Mouse (Mus musculus) stomach, embryonic 14.5 days (tissue): ENCODE measurements around the gene Maml1. TPM values are rescaled to one million over a fixed set of nuclear protein-coding genes. Genes with fewer than 3 reads are reported as not detected.

Source experiments
- ATAC-seq: fragments of 200-750 bp; cut with Nextera tagmentation; 2 replicates; pipeline ENCODE4 v1.8.0; 2017; ENCODE audit warnings: low read depth, moderate TSS enrichment; ENCODE audit not compliant: insufficient number of reproducible peaks, insufficient read depth, low FRiP score
- H3K27ac ChIP-seq: fragments of 300-500 bp; sonication (generic); 2 replicates; pipeline ENCODE4 v1.5.1; 2014; ENCODE audit warnings: mild to moderate bottlenecking, low read length, moderate library complexity, mixed read lengths
- H3K27me3 ChIP-seq: fragments of 300-500 bp; sonication (generic); 2 replicates; pipeline ENCODE4 v1.6.1; 2014; ENCODE audit warnings: low read length, control low read depth, mixed read lengths; ENCODE audit not compliant: control insufficient read depth, insufficient read depth
- H3K36me3 ChIP-seq: fragments of 300-500 bp; sonication (generic); 2 replicates; pipeline ENCODE4 v1.6.1; 2014; ENCODE audit warnings: mild to moderate bottlenecking, control low read depth, low read length, moderate library complexity, mixed read lengths; ENCODE audit not compliant: control insufficient read depth, insufficient read depth
- H3K4me1 ChIP-seq: fragments of 300-500 bp; sonication (generic); 2 replicates; pipeline ENCODE4 v1.6.1; 2014; ENCODE audit warnings: low read length, control low read depth, mixed read lengths; ENCODE audit not compliant: control insufficient read depth, insufficient read depth
- H3K4me2 ChIP-seq: fragments of 300-500 bp; sonication (generic); replicated peaks from 2 replicates; pipeline ENCODE4 v1.6.1; 2014; ENCODE audit warnings: low read depth, low read length, control low read depth
- H3K4me3 ChIP-seq: fragments of 300-500 bp; sonication (generic); 2 replicates; pipeline ENCODE4 v1.5.1; 2014; ENCODE audit warnings: low read depth, low read length, control low read depth
- H3K9ac ChIP-seq: fragments of 300-500 bp; sonication (generic); replicated peaks from 2 replicates; pipeline ENCODE4 v1.6.1; 2014; ENCODE audit warnings: low read depth, mild to moderate bottlenecking, control low read depth, low read length, moderate library complexity, mixed read lengths
- H3K9me3 ChIP-seq: fragments of 300-500 bp; sonication (generic); 2 replicates; pipeline ENCODE4 v1.6.1; 2016; ENCODE audit warnings: low read depth, low read length, control low read depth; ENCODE audit not compliant: control insufficient read depth
- WGBS: fragments of 180-500 bp; shearing (Covaris S2); extraction: QIAGEN DNeasy Blood & Tissue Kit; methylation state at CpG from one replicate; pipeline ENCODE4 v1.1.7; 2014; 5-methylcytosine and 5-hydroxymethylcytosine counted together
- microRNA-seq: library from miRNA; unstranded; fragments of <30 nt; microRNA quantifications from one replicate; pipeline ENCODE4, GENCODE M21; 2016
- polyA plus RNA-seq: library from polyadenylated mRNA; unstranded; fragments of >200 nt; fragmentation: Nextera tagmentation; extraction: Ambion mirVana; gene quantifications from 2 replicates; pipeline ENCODE4 v1.2.1, GENCODE M21; 2014

The Maml1 gene
- polyA plus RNA-seq, 1 experiment from 2014 or later: 9.9 TPM

DNA sequence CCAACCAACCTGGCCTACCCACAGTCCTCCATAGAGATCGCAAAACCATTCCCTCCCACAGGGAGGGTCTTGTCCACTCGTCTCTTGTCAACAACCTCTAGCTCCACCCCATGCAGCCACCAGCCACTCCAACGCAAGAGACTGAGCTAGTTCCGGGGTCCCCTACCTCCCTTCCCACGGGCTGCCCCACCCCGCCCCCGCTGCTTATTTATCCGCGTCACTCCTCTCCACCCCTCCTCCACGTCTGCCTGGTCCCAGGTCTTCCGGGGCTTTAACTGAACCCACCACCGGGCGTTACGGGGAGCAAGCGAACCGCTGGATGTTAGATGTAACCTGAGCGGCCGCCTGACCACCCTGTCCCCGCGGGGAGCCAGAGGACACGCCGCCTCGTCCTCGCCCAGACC, 82.0 kb downstream of the Maml1 start:
- Histone ChIP-seq H3K9ac (peak overlapping the region; percentile 97), H3K4me1 (peaks cover 14% of the 10 kb centered on the region; the same call in 1 of the 2 replicates), H3K27ac (peak overlapping the region; percentile 99), H3K27me3 (no peaks in the 10 kb centered on the region), H3K4me2 (peak overlapping the region; percentile 51), H3K9me3 (no peaks in the 10 kb centered on the region), H3K4me3 (peak overlapping the region; percentile 96), H3K36me3 (peaks cover 21% of the 10 kb centered on the region)
- ATAC-seq: peak; percentile 95
- WGBS: under 1% methylated on average over 24 of the region's 24 CpGs

DNA sequence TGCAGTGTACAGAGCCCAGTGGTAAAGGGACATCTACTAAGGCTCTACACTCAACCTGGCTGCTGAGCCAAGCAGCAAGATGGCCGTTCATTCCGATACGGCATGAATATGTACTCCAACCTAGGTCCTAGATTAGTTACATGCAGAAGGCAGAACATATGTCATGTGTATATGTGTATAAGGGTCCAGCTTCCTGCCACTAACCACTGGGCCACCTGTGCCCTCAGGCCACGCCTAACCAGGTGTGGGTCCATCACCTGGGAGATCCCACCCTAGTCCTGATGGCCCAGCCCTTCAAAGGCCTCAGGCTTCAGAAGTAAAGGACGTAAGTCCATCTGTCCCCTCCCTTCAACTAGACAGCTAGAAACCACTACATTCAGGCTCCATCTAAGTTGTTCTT, 84.1 kb downstream of the Maml1 start:
- no peak for ATAC-seq
- Histone ChIP-seq H3K9ac (no peak overlapping the region), H3K9me3 (no peaks in the 10 kb centered on the region), H3K36me3 (peaks cover 37% of the 10 kb centered on the region), H3K4me1 (peaks cover 14% of the 10 kb centered on the region; the same call in 1 of the 2 replicates), H3K27me3 (no peaks in the 10 kb centered on the region), H3K4me2 (no peak overlapping the region), H3K4me3 (no peak overlapping the region), H3K27ac (no peak overlapping the region)
- 93% methylated on average over 5 of the region's 5 CpGs for WGBS

DNA sequence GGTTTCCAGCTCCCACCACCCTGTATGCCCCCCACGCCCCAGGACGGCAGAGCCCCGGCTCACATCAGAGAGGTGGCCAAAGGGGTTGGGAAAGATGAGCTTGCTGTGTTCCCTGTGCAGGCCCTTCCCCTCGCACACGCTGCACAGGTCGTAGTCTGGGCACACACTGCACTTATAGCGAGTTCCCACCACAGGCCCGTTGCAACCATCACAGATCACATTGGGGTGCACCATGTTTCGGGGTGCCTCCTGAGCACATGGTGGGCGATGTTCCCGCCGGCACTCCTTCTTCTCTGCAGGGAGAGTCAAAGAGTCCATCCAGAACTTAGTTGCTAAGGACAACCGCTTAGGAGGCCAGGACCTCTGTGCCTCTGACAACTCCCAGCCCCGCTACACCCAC, 84.8 kb downstream of the Maml1 start:
- H3K27ac ChIP-seq: no peak overlapping the region
- H3K4me3 ChIP-seq: no peak overlapping the region
- H3K4me1 ChIP-seq: peaks cover 9% of the 10 kb centered on the region; the same call in 1 of the 2 replicates
- WGBS: 97% methylated on average over 14 of the region's 14 CpGs
- H3K36me3 ChIP-seq: peaks cover 44% of the 10 kb centered on the region
- H3K9me3 ChIP-seq: no peaks in the 10 kb centered on the region
- no peak for ATAC-seq
- H3K27me3 ChIP-seq: no peaks in the 10 kb centered on the region
- H3K4me2 ChIP-seq: no peak overlapping the region
- H3K9ac ChIP-seq: no peak overlapping the region

DNA sequence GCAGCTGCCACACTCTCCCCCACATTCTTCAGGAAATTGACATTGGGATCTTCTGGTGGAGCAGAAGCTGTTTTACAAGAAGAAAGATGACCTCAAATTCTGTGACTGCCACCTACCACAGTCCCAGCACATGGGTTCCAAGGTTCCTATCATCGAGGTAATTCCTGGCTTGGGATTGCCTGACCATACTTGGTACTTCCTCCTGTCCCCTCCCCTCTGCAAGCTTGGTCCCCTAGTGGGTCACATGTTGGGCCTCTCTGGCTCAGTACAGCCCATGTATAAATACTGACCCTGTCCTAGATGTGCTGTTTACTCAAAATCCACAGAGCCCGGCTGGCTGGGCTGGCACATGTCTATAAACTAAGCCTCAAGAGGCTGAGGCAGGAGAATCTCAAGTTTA, 86.1 kb downstream of the Maml1 start:
- H3K9me3 ChIP-seq: no peaks in the 10 kb centered on the region
- no peak overlapping the region for H3K9ac ChIP-seq
- H3K4me3 ChIP-seq: no peak overlapping the region
- H3K27ac ChIP-seq: no peak overlapping the region
- no peak overlapping the region for H3K4me2 ChIP-seq
- no peak for ATAC-seq
- WGBS: 80% methylated on average over 2 of the region's 2 CpGs
- H3K27me3 ChIP-seq: no peaks in the 10 kb centered on the region
- H3K36me3 ChIP-seq: peaks cover 57% of the 10 kb centered on the region
- peaks cover 6% of the 10 kb centered on the region; the same call in 1 of the 2 replicates for H3K4me1 ChIP-seq

Small RNA genes lying within 50 kb of the gene (microRNA-seq; reads per million reads assigned to microRNA genes)
- 0.78 reads per million for gene Mir6919

Other genes starting within 250 kb of the Maml1 start
- 37.8 and 39.3 TPM in 2 replicates for gene Tbc1d9b, start 160.9 kb downstream of the Maml1 start, polyA plus RNA-seq
- 15.5 and 17.3 TPM in 2 replicates for gene Mrnip, start 117.9 kb downstream of the Maml1 start, polyA plus RNA-seq
- gene Sqstm1, start 81.5 kb downstream of the Maml1 start, polyA plus RNA-seq: 173 and 188 TPM in 2 replicates
- gene Mgat4b, start 81.4 kb downstream of the Maml1 start, polyA plus RNA-seq: 9.6 and 12.7 TPM in 2 replicates
- gene Ltc4s, start 53.7 kb downstream of the Maml1 start, polyA plus RNA-seq: 3.9 and 4.6 TPM in 2 replicates
- gene Canx, start 33.4 kb upstream of the Maml1 start, polyA plus RNA-seq: 221 and 248 TPM in 2 replicates
- gene Cby3, start 62.2 kb upstream of the Maml1 start, polyA plus RNA-seq: 0.51 TPM in 1 of 2 replicates, not detected in the other
- 475 and 496 TPM in 2 replicates for gene Hnrnph1, start 84.7 kb upstream of the Maml1 start, polyA plus RNA-seq
- gene Rufy1, start 138.8 kb upstream of the Maml1 start, polyA plus RNA-seq: 22.6 and 23.0 TPM in 2 replicates